Mouse (Mus musculus) small intestine, adult 2 months (tissue): ENCODE data around the gene Pelo.

Experiments used
- CTCF ChIP-seq: fragments of 200-500 bp; IDR thresholded peaks from 2 replicates; pipeline ENCODE4 v1.5.1; 2012; ENCODE audit warnings: low read depth, mild to moderate bottlenecking, control low read depth, inconsistent platforms, low read length, moderate library complexity, mixed read lengths; ENCODE audit not compliant: insufficient replicate concordance, insufficient read length; ENCODE audit errors: extremely low read depth
- POLR2A ChIP-seq: fragments of 200-500 bp; IDR thresholded peaks from 2 replicates; pipeline ENCODE4 v1.6.1; 2012; ENCODE audit warnings: low read depth, mild to moderate bottlenecking, control low read depth, inconsistent platforms, low read length, moderate library complexity

DNA sequence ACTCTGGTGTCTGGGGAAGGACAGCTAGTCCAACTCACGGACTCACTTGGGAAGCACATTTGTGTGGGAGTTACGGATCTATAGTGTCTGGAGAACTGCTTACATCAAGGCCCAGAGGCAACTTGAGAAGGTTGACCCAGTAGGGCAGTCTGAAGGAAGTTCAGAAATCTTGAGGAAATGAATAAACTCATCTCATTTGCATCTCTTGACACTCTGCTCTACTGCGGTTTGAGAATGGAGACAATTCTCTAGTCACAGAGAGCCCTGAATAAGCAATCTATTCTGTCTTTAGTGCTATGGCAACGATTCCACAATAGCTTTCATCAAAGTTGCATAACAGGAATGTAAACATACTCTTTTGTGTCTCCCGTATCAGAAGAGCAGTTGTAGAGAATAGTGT lies 7.0 kb upstream of the Pelo start:
- TF ChIP-seq POLR2A (no peak), CTCF (no peak)
